Mouse (Mus musculus) liver, embryonic 14.5 days (tissue): ENCODE measurements at regions not wholly inside any gene's neighbourhood (a gene's known extent, or its start where the extent isn't known, plus 50 kb on each side); places are given as distances from the start of the nearest gene placed in this dataset.

Experiments
- CTCF ChIP-seq: IDR thresholded peaks from 2 replicates; pipeline ENCODE4 v1.5.1; 2016; ENCODE audit warnings: antibody characterized with exemption, low read depth, control low read depth
- EP300 ChIP-seq: IDR thresholded peaks from 2 replicates; pipeline ENCODE4 v1.6.1; 2016; ENCODE audit warnings: antibody characterized with exemption, low read depth

DNA sequence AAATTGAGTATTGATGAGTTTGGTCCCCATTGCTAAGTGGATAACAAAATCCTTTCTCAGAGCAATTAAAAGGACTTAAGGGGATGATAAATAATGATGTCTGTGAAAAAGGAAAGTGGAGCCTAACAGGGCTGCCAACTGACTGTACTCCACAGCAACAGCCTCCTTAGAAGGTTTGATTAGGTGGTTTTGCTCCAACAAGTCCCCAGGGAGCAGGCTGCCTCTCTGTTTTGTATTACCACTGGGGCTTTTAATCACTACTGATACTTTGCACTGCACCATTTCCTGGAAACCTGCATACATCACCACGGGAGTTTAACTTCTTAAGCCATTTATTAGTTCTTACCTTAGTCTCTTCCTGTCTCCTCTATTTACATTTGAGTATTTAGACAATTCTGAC lies 1213.3 kb downstream of the Rapgef2 start:
- TF ChIP-seq CTCF (no peak), EP300 (no peak)
